Mouse (Mus musculus): ENCODE measurements at regions not wholly inside any gene's neighbourhood (a gene's known extent, or its start where the extent isn't known, plus 50 kb on each side); places are given as distances from the start of the nearest gene placed in this dataset.
"Not testable (repeated sequence)": the region's sequence is repeated elsewhere in the genome, so short reads cannot be mapped to it uniquely, and the experiment has no call there.

GRCm38 (mm10) chr16:55603611-55604010, 235.1 kb downstream of the Nfkbiz start:
- Histone ChIP-seq H3K27ac (ENCODE audit: insufficient read depth, low read length) (no peak overlapping the region), H3K4me1 (ENCODE audit: control insufficient read depth, insufficient read depth, low read length) (no peaks in the 10 kb centered on the region), H3K4me3 (ENCODE audit: insufficient read depth, low read length) (no peak overlapping the region)
- TF ChIP-seq POLR2A (IDR thresholded peaks at IDR 0.05; ENCODE audit: extremely low read depth, insufficient read depth, low read length): no peak
- TF ChIP-seq CTCF (IDR thresholded peaks at IDR 0.05; ENCODE audit: extremely low read depth, insufficient read depth, low read length): no peak

GRCm38 (mm10) chr16:55589382-55589956, 249.2 kb downstream of the Nfkbiz start:
- no peaks in the 10 kb centered on the region for H3K4me1 ChIP-seq (ENCODE audit: control insufficient read depth, insufficient read depth, low read length)
- no peak overlapping the region for H3K27ac ChIP-seq (ENCODE audit: insufficient read depth, low read length)
- H3K4me3 ChIP-seq (ENCODE audit: insufficient read depth, low read length): no peak overlapping the region
- TF ChIP-seq POLR2A (IDR thresholded peaks at IDR 0.05; ENCODE audit: extremely low read depth, insufficient read depth, low read length): no peak
- TF ChIP-seq CTCF (IDR thresholded peaks at IDR 0.05; ENCODE audit: extremely low read depth, insufficient read depth, low read length): no peak

DNA sequence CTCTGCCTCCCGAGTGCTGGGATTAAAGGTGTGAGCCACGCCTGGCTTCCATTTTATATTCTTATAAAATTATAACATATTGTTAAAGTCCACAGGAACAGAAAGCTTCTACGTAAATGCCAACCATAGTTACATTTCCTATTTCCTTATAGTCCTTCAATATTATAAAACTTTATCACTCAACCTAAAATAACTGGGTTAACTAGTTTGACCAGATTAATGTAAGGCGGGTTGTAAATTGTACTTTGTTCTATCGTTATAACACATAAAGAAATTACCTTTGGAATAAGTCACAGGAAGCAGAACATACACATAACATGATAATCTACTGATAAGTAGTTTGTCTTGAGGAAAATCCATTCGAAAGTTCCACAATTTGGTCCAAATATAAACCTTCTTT, 251.6 kb downstream of the Nfkbiz start:
- H3K27ac ChIP-seq (ENCODE audit: insufficient read depth, low read length): no peak overlapping the region
- TF ChIP-seq CTCF (IDR thresholded peaks at IDR 0.05; ENCODE audit: extremely low read depth, insufficient read depth, low read length): no peak
- TF ChIP-seq POLR2A (IDR thresholded peaks at IDR 0.05; ENCODE audit: extremely low read depth, insufficient read depth, low read length): no peak
- H3K4me1 ChIP-seq (ENCODE audit: control insufficient read depth, insufficient read depth, low read length): no peaks in the 10 kb centered on the region
- H3K4me3 ChIP-seq (ENCODE audit: insufficient read depth, low read length): no peak overlapping the region

GRCm38 (mm10) chr16:55582906-55583305, 255.8 kb downstream of the Nfkbiz start:
- no peaks in the 10 kb centered on the region for H3K4me1 ChIP-seq (ENCODE audit: control insufficient read depth, insufficient read depth, low read length)
- TF ChIP-seq POLR2A (IDR thresholded peaks at IDR 0.05; ENCODE audit: extremely low read depth, insufficient read depth, low read length): no peak
- no peak for TF ChIP-seq CTCF (IDR thresholded peaks at IDR 0.05; ENCODE audit: extremely low read depth, insufficient read depth, low read length)
- no peak overlapping the region for H3K4me3 ChIP-seq (ENCODE audit: insufficient read depth, low read length)

GRCm38 (mm10) chr16:55582029-55582428, 256.7 kb downstream of the Nfkbiz start:
- TF ChIP-seq POLR2A (IDR thresholded peaks at IDR 0.05; ENCODE audit: extremely low read depth, insufficient read depth, low read length) (no peak), CTCF (IDR thresholded peaks at IDR 0.05; ENCODE audit: extremely low read depth, insufficient read depth, low read length) (no peak)
- Histone ChIP-seq H3K27ac (ENCODE audit: insufficient read depth, low read length) (no peak overlapping the region), H3K4me3 (ENCODE audit: insufficient read depth, low read length) (no peak overlapping the region), H3K4me1 (ENCODE audit: control insufficient read depth, insufficient read depth, low read length) (no peaks in the 10 kb centered on the region)

More at GRCm38 (mm10) chr16:55582906-55583305, 255.8 kb downstream of the Nfkbiz start:
- H3K27ac ChIP-seq (ENCODE audit: insufficient read depth, low read length): no peak overlapping the region

- no peak overlapping the region for H3K4me3 ChIP-seq (ENCODE audit: insufficient read depth, low read length)
- H3K4me1 ChIP-seq (ENCODE audit: control insufficient read depth, insufficient read depth, low read length): no peaks in the 10 kb centered on the region
- no peak overlapping the region for H3K27ac ChIP-seq (ENCODE audit: insufficient read depth, low read length)
- TF ChIP-seq POLR2A (IDR thresholded peaks at IDR 0.05; ENCODE audit: extremely low read depth, insufficient read depth, low read length): no peak
- no peak for TF ChIP-seq CTCF (IDR thresholded peaks at IDR 0.05; ENCODE audit: extremely low read depth, insufficient read depth, low read length)
Observed at GRCm38 (mm10) chr16:55580827-55581226, 257.9 kb downstream of the Nfkbiz start.

DNA sequence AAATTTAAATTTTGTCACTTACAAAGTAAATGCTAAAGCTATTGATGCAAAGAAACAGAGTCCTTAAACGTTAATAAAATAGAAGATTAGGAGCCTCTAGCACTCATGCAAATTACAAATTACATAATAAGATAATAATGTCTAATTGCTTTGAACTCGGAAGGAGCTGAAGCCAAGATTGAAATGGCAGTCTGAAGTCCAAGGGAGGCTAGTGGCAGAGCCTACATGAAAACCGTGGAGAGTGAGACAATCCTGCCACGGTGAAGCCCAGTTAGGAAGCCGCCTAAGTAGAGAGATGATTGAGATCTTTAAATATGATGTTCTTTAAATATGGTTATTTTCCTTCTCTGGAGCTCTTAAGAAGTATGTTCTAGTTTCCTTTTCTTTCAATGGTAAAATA, 260.0 kb downstream of the Nfkbiz start:
- no peak overlapping the region for H3K27ac ChIP-seq (ENCODE audit: insufficient read depth, low read length)
- no peaks in the 10 kb centered on the region for H3K4me1 ChIP-seq (ENCODE audit: control insufficient read depth, insufficient read depth, low read length)
- H3K4me3 ChIP-seq (ENCODE audit: insufficient read depth, low read length): no peak overlapping the region
- TF ChIP-seq CTCF (IDR thresholded peaks at IDR 0.05; ENCODE audit: extremely low read depth, insufficient read depth, low read length) (no peak), POLR2A (IDR thresholded peaks at IDR 0.05; ENCODE audit: extremely low read depth, insufficient read depth, low read length) (no peak)

GRCm38 (mm10) chr16:55575609-55576283, 263.0 kb downstream of the Nfkbiz start:
- not testable (repeated sequence) for H3K27ac ChIP-seq (ENCODE audit: insufficient read depth, low read length); H3K4me1 ChIP-seq (ENCODE audit: control insufficient read depth, insufficient read depth, low read length); H3K4me3 ChIP-seq (ENCODE audit: insufficient read depth, low read length)

DNA sequence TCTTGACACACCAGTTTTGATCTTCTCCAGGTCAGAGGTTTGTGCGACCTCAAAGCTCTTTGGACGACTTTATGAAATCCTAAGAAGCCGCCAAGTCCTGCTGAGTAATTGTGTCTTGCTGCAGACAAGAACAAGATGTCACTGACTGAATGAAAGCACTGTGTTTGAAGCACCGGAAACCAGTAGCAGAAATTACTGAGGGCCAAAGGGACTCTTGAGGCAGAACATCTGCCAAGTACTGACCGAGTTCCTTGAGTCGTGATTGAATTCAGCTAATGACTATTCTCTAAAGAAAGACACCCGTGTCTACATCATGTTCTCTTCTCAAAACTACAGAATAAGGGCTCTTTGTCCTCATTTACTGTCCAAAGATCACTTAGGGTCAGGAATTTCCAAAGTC, 267.6 kb downstream of the Nfkbiz start:
- H3K27ac ChIP-seq (ENCODE audit: insufficient read depth, low read length): no peak overlapping the region
- no peak overlapping the region for H3K4me3 ChIP-seq (ENCODE audit: insufficient read depth, low read length)
- no peak for TF ChIP-seq POLR2A (IDR thresholded peaks at IDR 0.05; ENCODE audit: extremely low read depth, insufficient read depth, low read length)
- no peak for TF ChIP-seq CTCF (IDR thresholded peaks at IDR 0.05; ENCODE audit: extremely low read depth, insufficient read depth, low read length)
- no peaks in the 10 kb centered on the region for H3K4me1 ChIP-seq (ENCODE audit: control insufficient read depth, insufficient read depth, low read length)

GRCm38 (mm10) chr16:55570097-55570496, 268.6 kb downstream of the Nfkbiz start:
- H3K27ac ChIP-seq (ENCODE audit: insufficient read depth, low read length): no peak overlapping the region
- H3K4me3 ChIP-seq (ENCODE audit: insufficient read depth, low read length): no peak overlapping the region
- TF ChIP-seq CTCF (IDR thresholded peaks at IDR 0.05; ENCODE audit: extremely low read depth, insufficient read depth, low read length) (no peak), POLR2A (IDR thresholded peaks at IDR 0.05; ENCODE audit: extremely low read depth, insufficient read depth, low read length) (no peak)
- H3K4me1 ChIP-seq (ENCODE audit: control insufficient read depth, insufficient read depth, low read length): no peaks in the 10 kb centered on the region

All from cortical plate, adult 2 months (tissue).